Mouse (Mus musculus) midbrain, embryonic 14.5 days (tissue): ENCODE measurements at regions not wholly inside any gene's neighbourhood (a gene's known extent, or its start where the extent isn't known, plus 50 kb on each side); places are given as distances from the start of the nearest gene placed in this dataset.

ENCODE experiments used
- ATAC-seq: fragments of 200-750 bp; cut with Nextera tagmentation; 2 replicates; pipeline ENCODE4 v1.8.0; 2017; ENCODE audit warnings: moderate number of reproducible peaks, moderate library complexity; ENCODE audit not compliant: low FRiP score, low TSS enrichment
- DNase-seq: peaks from one replicate; pipeline ENCODE4 v3.0.0-alpha.2; 2015
- H3K27ac ChIP-seq: fragments of 300-500 bp; sonication (generic); replicated peaks from 2 replicates; pipeline ENCODE4 v1.5.1; 2014; ENCODE audit warnings: mild to moderate bottlenecking, low read depth, low read length, moderate library complexity
- H3K27me3 ChIP-seq: fragments of 300-500 bp; sonication (generic); 2 replicates; pipeline ENCODE4 v1.6.1; 2014; ENCODE audit warnings: low read length, control low read depth, mixed read lengths; ENCODE audit not compliant: control insufficient read depth, insufficient read depth
- H3K36me3 ChIP-seq: fragments of 300-500 bp; sonication (generic); 2 replicates; pipeline ENCODE4 v1.6.1; 2014; ENCODE audit warnings: low read length, control low read depth; ENCODE audit not compliant: control insufficient read depth, insufficient read depth
- H3K4me1 ChIP-seq: fragments of 300-500 bp; sonication (generic); 2 replicates; pipeline ENCODE4 v1.6.1; 2014; ENCODE audit warnings: mild to moderate bottlenecking, antibody characterized with exemption, low read length, control low read depth; ENCODE audit not compliant: control insufficient read depth, insufficient read depth
- H3K4me2 ChIP-seq: fragments of 300-500 bp; sonication (generic); 2 replicates; pipeline ENCODE4 v1.6.1; 2014; ENCODE audit warnings: mild to moderate bottlenecking, low read length, moderate library complexity
- H3K4me3 ChIP-seq: fragments of 300-500 bp; sonication (generic); replicated peaks from 2 replicates; pipeline ENCODE4 v1.5.1; 2014; ENCODE audit warnings: low read depth, low read length
- H3K9ac ChIP-seq: fragments of 300-500 bp; sonication (generic); replicated peaks from 2 replicates; pipeline ENCODE4 v1.6.1; 2014; ENCODE audit warnings: mild to moderate bottlenecking, low read length, moderate library complexity
- H3K9me3 ChIP-seq: fragments of 300-500 bp; sonication (generic); 2 replicates; pipeline ENCODE4 v1.6.1; 2016; ENCODE audit warnings: low read length, control low read depth, mixed read lengths; ENCODE audit not compliant: control insufficient read depth
- WGBS: fragments of 180-500 bp; shearing (Covaris S2); extraction: QIAGEN DNeasy Blood & Tissue Kit; methylation state at CpG from one replicate; pipeline ENCODE4 v1.1.7; 2014; 5-methylcytosine and 5-hydroxymethylcytosine counted together

- WGBS, result 91% methylated on average over 4 of the region's 4 CpGs
- H3K27ac ChIP-seq, result no peak overlapping the region
- no peak overlapping the region for H3K4me2 ChIP-seq
- no peaks in the 10 kb centered on the region for H3K9me3 ChIP-seq
- no peak overlapping the region for H3K4me3 ChIP-seq
- H3K4me1 ChIP-seq, result no peaks in the 10 kb centered on the region
- H3K27me3 ChIP-seq, result no peaks in the 10 kb centered on the region
- DNase-seq (no peak), ATAC-seq (no peak)
- H3K9ac ChIP-seq, result no peak overlapping the region
- H3K36me3 ChIP-seq, result no peaks in the 10 kb centered on the region
Observed at GRCm38 (mm10) chr12:79888812-79889211, 224.0 kb downstream of the Zfp36l1 start.

GRCm38 (mm10) chr12:79888086-79888485 lies 224.7 kb downstream of the Zfp36l1 start:
- H3K27ac ChIP-seq, result no peak overlapping the region
- H3K9me3 ChIP-seq, result no peaks in the 10 kb centered on the region

GRCm38 (mm10) chr12:79887225-79887886 lies 225.5 kb downstream of the Zfp36l1 start:
- Histone ChIP-seq H3K27me3 (no peaks in the 10 kb centered on the region), H3K27ac (no peak overlapping the region), H3K4me2 (no peak overlapping the region), H3K9me3 (no peaks in the 10 kb centered on the region), H3K4me3 (no peak overlapping the region), H3K36me3 (no peaks in the 10 kb centered on the region), H3K9ac (no peak overlapping the region), H3K4me1 (no peaks in the 10 kb centered on the region)
- DNase-seq (no peak), ATAC-seq (no peak)
- WGBS, result 69% methylated on average over 12 of the region's 12 CpGs

More at GRCm38 (mm10) chr12:79888086-79888485, 224.7 kb downstream of the Zfp36l1 start:
- WGBS, result 82% methylated on average over 4 of the region's 4 CpGs
- no peak for DNase-seq
- H3K36me3 ChIP-seq, result no peaks in the 10 kb centered on the region
- ATAC-seq, result no peak
- H3K4me3 ChIP-seq, result no peak overlapping the region
- H3K4me2 ChIP-seq, result no peak overlapping the region
- H3K4me1 ChIP-seq, result no peaks in the 10 kb centered on the region
- H3K9ac ChIP-seq, result no peak overlapping the region
- no peaks in the 10 kb centered on the region for H3K27me3 ChIP-seq

GRCm38 (mm10) chr12:79886494-79886893 lies 226.3 kb downstream of the Zfp36l1 start:
- no peak overlapping the region for H3K27ac ChIP-seq
- no peaks in the 10 kb centered on the region for H3K27me3 ChIP-seq
- no peaks in the 10 kb centered on the region for H3K9me3 ChIP-seq
- no peaks in the 10 kb centered on the region for H3K4me1 ChIP-seq
- ATAC-seq (no peak), DNase-seq (no peak)
- H3K9ac ChIP-seq, result no peak overlapping the region
- 72% methylated on average over 3 of the region's 3 CpGs for WGBS
- no peaks in the 10 kb centered on the region for H3K36me3 ChIP-seq
- H3K4me3 ChIP-seq, result no peak overlapping the region
- no peak overlapping the region for H3K4me2 ChIP-seq

GRCm38 (mm10) chr12:79885286-79885685 lies 227.5 kb downstream of the Zfp36l1 start:
- 91% methylated on average over 2 of the region's 2 CpGs for WGBS
- no peak overlapping the region for H3K4me3 ChIP-seq
- H3K27ac ChIP-seq, result no peak overlapping the region
- H3K4me1 ChIP-seq, result no peaks in the 10 kb centered on the region
- H3K27me3 ChIP-seq, result no peaks in the 10 kb centered on the region
- ATAC-seq (no peak), DNase-seq (no peak)
- no peak overlapping the region for H3K4me2 ChIP-seq
- no peaks in the 10 kb centered on the region for H3K36me3 ChIP-seq
- no peak overlapping the region for H3K9ac ChIP-seq
- H3K9me3 ChIP-seq, result no peaks in the 10 kb centered on the region

- H3K36me3 ChIP-seq, result no peaks in the 10 kb centered on the region
- no peaks in the 10 kb centered on the region for H3K9me3 ChIP-seq
- DNase-seq (no peak), ATAC-seq (no peak)
- no peak overlapping the region for H3K27ac ChIP-seq
- no peak overlapping the region for H3K4me3 ChIP-seq
- H3K27me3 ChIP-seq, result no peaks in the 10 kb centered on the region
- H3K4me1 ChIP-seq, result peaks cover 14% of the 10 kb centered on the region
- WGBS, result 93% methylated on average over 4 of the region's 4 CpGs
- H3K9ac ChIP-seq, result no peak overlapping the region
- H3K4me2 ChIP-seq, result no peak overlapping the region
Observed at GRCm38 (mm10) chr12:79883651-79884050, 229.2 kb downstream of the Zfp36l1 start.

- Histone ChIP-seq H3K9ac (no peak overlapping the region), H3K27me3 (no peaks in the 10 kb centered on the region), H3K36me3 (no peaks in the 10 kb centered on the region), H3K4me3 (no peak overlapping the region), H3K9me3 (no peaks in the 10 kb centered on the region), H3K27ac (no peak overlapping the region), H3K4me2 (no peak overlapping the region), H3K4me1 (peaks cover 14% of the 10 kb centered on the region)
- whole genome bisulfite sequencing, result 78% methylated on average over 18 of the region's 18 CpGs
- ATAC-seq (no peak), DNase-seq (no peak)
Observed at GRCm38 (mm10) chr12:79880751-79881261, 232.0 kb downstream of the Zfp36l1 start.

GRCm38 (mm10) chr12:79880346-79880745 lies 232.5 kb downstream of the Zfp36l1 start:
- no peak overlapping the region for H3K4me3 ChIP-seq
- DNase-seq, result peak; percentile 26

GRCm38 (mm10) chr12:79879918-79880273 lies 232.9 kb downstream of the Zfp36l1 start:
- no peaks in the 10 kb centered on the region for H3K9me3 ChIP-seq
- 27% methylated on average over 9 of the region's 9 CpGs for WGBS
- no peak overlapping the region for H3K9ac ChIP-seq
- H3K4me1 ChIP-seq, result peaks cover 14% of the 10 kb centered on the region
- DNase-seq (peak; percentile 52), ATAC-seq (peak; percentile 6; the same call in 1 of the 2 replicates)
- H3K4me3 ChIP-seq, result no peak overlapping the region
- peak overlapping the region; percentile 68 for H3K27ac ChIP-seq
- no peaks in the 10 kb centered on the region for H3K27me3 ChIP-seq
- no peaks in the 10 kb centered on the region for H3K36me3 ChIP-seq
- H3K4me2 ChIP-seq, result no peak overlapping the region

More at GRCm38 (mm10) chr12:79880346-79880745, 232.5 kb downstream of the Zfp36l1 start:
- 63% methylated on average over 4 of the region's 4 CpGs for WGBS
- Histone ChIP-seq H3K9ac (no peak overlapping the region), H3K36me3 (no peaks in the 10 kb centered on the region), H3K9me3 (no peaks in the 10 kb centered on the region), H3K27me3 (no peaks in the 10 kb centered on the region), H3K4me1 (peaks cover 14% of the 10 kb centered on the region), H3K4me2 (no peak overlapping the region), H3K27ac (no peak overlapping the region)
- no peak for ATAC-seq
